Mouse (Mus musculus) lung, adult 2 months (tissue): ENCODE data around the gene Mfsd10.

Source experiments
- CTCF ChIP-seq: fragments of 200-500 bp; IDR thresholded peaks from 2 replicates; pipeline ENCODE4 v1.5.1; 2011; ENCODE audit warnings: mild to moderate bottlenecking, low read length, control low read depth; ENCODE audit not compliant: insufficient read depth
- POLR2A ChIP-seq: fragments of 200-500 bp; IDR thresholded peaks from 2 replicates; pipeline ENCODE4 v1.6.1; 2011; ENCODE audit warnings: low read depth, mild to moderate bottlenecking, control low read depth, low read length, borderline replicate concordance; ENCODE audit errors: extremely low read depth

DNA sequence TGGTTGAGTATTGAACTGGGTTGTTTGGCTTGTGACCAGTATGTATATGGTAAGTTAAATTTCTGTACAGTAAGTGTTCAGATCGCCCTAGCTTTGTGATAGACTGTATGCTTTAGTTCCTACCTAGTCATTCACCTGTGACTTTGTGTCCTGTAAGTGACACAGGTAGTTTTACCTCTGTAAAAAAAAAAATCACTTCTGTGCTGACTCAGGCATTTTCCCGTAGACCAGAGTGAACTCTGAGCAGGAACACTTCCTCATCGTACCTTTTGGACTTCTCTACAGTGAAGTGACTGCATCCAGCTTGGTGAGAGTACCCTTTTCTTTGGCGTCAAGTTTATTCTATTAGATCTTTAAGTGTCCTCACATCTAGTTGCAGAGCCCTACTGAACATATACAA is 27.0 kb downstream of the Mfsd10 start:
- no peak for TF ChIP-seq CTCF
- TF ChIP-seq POLR2A, result no peak
